Comparison of ENCODE assay signal across 13 mouse cellular contexts in genomic region chr14:20340866-20341265, GRCm38 (mm10). TPM values are rescaled to one million over a fixed set of nuclear protein-coding genes. Genes with fewer than 3 reads are reported as not detected.
DNase-seq lines count a peak whose midpoint lies in the region; ATAC-seq lines count a peak whose summit lies in the region.
"Had no signal": no experiment of that assay in that cellular context is flagged by ENCODE, and none has a peak within 500 bp of the region (broad histone marks: within the 10 kb centered on the region; RNA-seq: fewer than 3 reads in every experiment).

No protein-coding gene starts in this region.

- ATAC-seq in CD4-positive, CD25-positive, alpha-beta regulatory T cell, adult 4 months: peak; percentile 86
- peak; percentile 63; the same call in 1 of the 2 replicates for ATAC-seq in common myeloid progenitor, adult 5-6 weeks (replicated peaks; ENCODE audit: low read depth, poor library complexity, severe bottlenecking)
- ATAC-seq in liver, embryonic 16.5 days (ENCODE audit: low read depth): no peak

- no peak overlapping the region for H3K27ac ChIP-seq in liver, embryonic 16.5 days (ENCODE audit: low read length)
- H3K27ac ChIP-seq: hindbrain, embryonic 13.5 days; kidney, postnatal 0 days; left cerebral cortex, adult 2 months; lung, embryonic 15.5 days had no signal

- H3K36me3 ChIP-seq in liver, embryonic 16.5 days (ENCODE audit: control insufficient read depth, insufficient read depth): peaks cover 20% of the 10 kb centered on the region

- intact Hi-C loops in left cerebral cortex, postnatal 36 days (cut with DNase I): no loop called here

- no peaks in the 10 kb centered on the region; the same call in 1 of the 2 replicates for H3K4me1 ChIP-seq in liver, embryonic 16.5 days (ENCODE audit: control insufficient read depth, low read depth, low read length)

- H3K4me3 ChIP-seq in liver, embryonic 16.5 days (ENCODE audit: low read depth, low read length): peak overlapping the region; percentile 29
- H3K4me3 ChIP-seq: hindbrain, embryonic 13.5 days; left cerebral cortex, adult 2 months; lung, embryonic 15.5 days had no signal

- H3K4me2 ChIP-seq in liver, embryonic 16.5 days (ENCODE audit: low read depth, low read length): peak overlapping the region; percentile 28
- H3K4me2 ChIP-seq: heart, embryonic 11.5 days; hindbrain, embryonic 13.5 days; lung, embryonic 15.5 days had no signal

- no peaks in the 10 kb centered on the region for H3K9me3 ChIP-seq in liver, embryonic 16.5 days (replicated peaks; ENCODE audit: control insufficient read depth, low read length)
- H3K9me3 ChIP-seq: hindbrain, embryonic 13.5 days; lung, embryonic 15.5 days had no signal

- DNase-seq in 416B (ENCODE audit: low read depth): peak; percentile 61
- DNase-seq in ovary, postnatal 14 days (ENCODE audit: low spot score): no peak
- no peak for DNase-seq in adrenal gland, postnatal 36 days
- no peak for DNase-seq in ovary, adult 18-20 months (ENCODE audit: low spot score)
- no peak for DNase-seq in left cerebral cortex, postnatal 36 days (ENCODE audit: low spot score in 2 of 2)

- no peak overlapping the region for H3K9ac ChIP-seq in liver, embryonic 16.5 days (ENCODE audit: low read depth, low read length)
- H3K9ac ChIP-seq: hindbrain, embryonic 13.5 days; lung, embryonic 15.5 days had no signal

- WGBS in liver, embryonic 16.5 days (ENCODE audit: insufficient replicate concordance): 39% methylated on average over 7 of the region's 7 CpGs

- H3K27me3 ChIP-seq in liver, embryonic 16.5 days (ENCODE audit: control insufficient read depth, insufficient read depth, low read depth, low read length): no peaks in the 10 kb centered on the region
- H3K27me3 ChIP-seq: hindbrain, embryonic 13.5 days; lung, embryonic 15.5 days had no signal

RNA-seq across cellular contexts. Expression of gene Ecd, which starts 7.1 kb away (rescaled TPM):
- polyA plus RNA-seq in CD4-positive, CD25-positive, alpha-beta regulatory T cell, adult 4 months (2017; shearing (Covaris generic)): 10 to 100 TPM; 70.5 to 80.7 TPM
- 60.3 and 73.0 TPM in 2 replicates for total RNA-seq in common myeloid progenitor, adult 5-6 weeks (2017)
- polyA plus RNA-seq in liver, embryonic 16.5 days (2015; fragmentation: Nextera tagmentation; extraction: Ambion mirVana): 24.5 and 24.8 TPM in 2 replicates
- 10 to 100 TPM; 40.9 to 42.2 TPM for total RNA-seq in adrenal gland, postnatal 36 days (2021)
- total RNA-seq in left cerebral cortex, postnatal 36 days (2021): 10 to 100 TPM; 37.1 to 41.9 TPM

RNA-seq across cellular contexts. Expression of gene Fam149b, which starts 7.1 kb away (rescaled TPM):
- 10 to 100 TPM; 67.6 to 71.9 TPM for polyA plus RNA-seq in CD4-positive, CD25-positive, alpha-beta regulatory T cell, adult 4 months (2017; shearing (Covaris generic))
- total RNA-seq in common myeloid progenitor, adult 5-6 weeks (2017): 21.5 and 28.5 TPM in 2 replicates
- 7.1 and 8.8 TPM in 2 replicates for polyA plus RNA-seq in liver, embryonic 16.5 days (2015; fragmentation: Nextera tagmentation; extraction: Ambion mirVana)
- 10 to 100 TPM; 32.4 to 33.8 TPM for total RNA-seq in adrenal gland, postnatal 36 days (2021)
- 10 to 100 TPM; 46.1 to 56.2 TPM for total RNA-seq in left cerebral cortex, postnatal 36 days (2021)

RNA-seq across cellular contexts. Expression of gene Nudt13, which starts 46.4 kb away (rescaled TPM):
- polyA plus RNA-seq in CD4-positive, CD25-positive, alpha-beta regulatory T cell, adult 4 months (2017; shearing (Covaris generic)): 10 to 100 TPM; 25.3 to 30.3 TPM
- 8.2 and 10.1 TPM in 2 replicates for total RNA-seq in common myeloid progenitor, adult 5-6 weeks (2017)
- 5.0 and 5.1 TPM in 2 replicates for polyA plus RNA-seq in liver, embryonic 16.5 days (2015; fragmentation: Nextera tagmentation; extraction: Ambion mirVana)
- total RNA-seq in adrenal gland, postnatal 36 days (2021): 10 to 100 TPM; 38.7 to 47.9 TPM
- 10 to 100 TPM; 17.4 to 19.5 TPM for total RNA-seq in left cerebral cortex, postnatal 36 days (2021)

RNA-seq across cellular contexts. Expression of gene Dnajc9, which starts 47.8 kb away (rescaled TPM):
- 100 to 1,000 TPM; 145 to 195 TPM for polyA plus RNA-seq in CD4-positive, CD25-positive, alpha-beta regulatory T cell, adult 4 months (2017; shearing (Covaris generic))
- total RNA-seq in common myeloid progenitor, adult 5-6 weeks (2017): 329 and 390 TPM in 2 replicates
- polyA plus RNA-seq in liver, embryonic 16.5 days (2015; fragmentation: Nextera tagmentation; extraction: Ambion mirVana): 94.0 and 103 TPM in 2 replicates
- 10 to 100 TPM; 30.8 to 39.5 TPM for total RNA-seq in adrenal gland, postnatal 36 days (2021)
- total RNA-seq in left cerebral cortex, postnatal 36 days (2021): 10 to 100 TPM; 24.7 to 25.1 TPM

RNA-seq across cellular contexts. Expression of gene Mrps16, which starts 52.6 kb away (rescaled TPM):
- polyA plus RNA-seq in CD4-positive, CD25-positive, alpha-beta regulatory T cell, adult 4 months (2017; shearing (Covaris generic)): 100 to 1,000 TPM in 1 of 2 experiments, 10 to 100 TPM in 1; 99.8 to 106 TPM
- total RNA-seq in common myeloid progenitor, adult 5-6 weeks (2017): 38.8 and 43.9 TPM in 2 replicates
- 40.4 and 47.2 TPM in 2 replicates for polyA plus RNA-seq in liver, embryonic 16.5 days (2015; fragmentation: Nextera tagmentation; extraction: Ambion mirVana)
- 10 to 100 TPM; 70.9 to 73.6 TPM for total RNA-seq in adrenal gland, postnatal 36 days (2021)
- total RNA-seq in left cerebral cortex, postnatal 36 days (2021): 10 to 100 TPM; 31.7 to 31.9 TPM
